Mouse (Mus musculus) left cerebral cortex, adult 9 months (tissue): ENCODE data around the gene S100a16.

Source experiments
- DNase-seq, 2 experiments: peaks; one replicate each; pipeline ENCODE4 v3.0.0; 2022; ENCODE audit warnings: low spot score in 2 of 2

S100a16 gene

GRCm38 (mm10) chr3:90537141-90537904, at the start of gene S100a16:
S100a16 (plus strand) TSS chr3:90537254.
- no peak for DNase-seq

GRCm38 (mm10) chr3:90488576-90488975, 48.5 kb upstream of the S100a16 start:
- DNase-seq: no peak

- peak; percentile 87 to 97 for DNase-seq
These were observed 46.3 kb upstream of the S100a16 start, which contains the start of gene Snapin for GRCm38 (mm10) chr3:90490696-90491256. Snapin (minus strand) TSS chr3:90491033.

- DNase-seq: no peak
These were observed 45.7 kb upstream of the S100a16 start for GRCm38 (mm10) chr3:90491350-90491749.

- DNase-seq: no peak
These were observed 43.1 kb upstream of the S100a16 start for GRCm38 (mm10) chr3:90493831-90494540.

- no peak for DNase-seq
These were observed 41.1 kb upstream of the S100a16 start for GRCm38 (mm10) chr3:90495850-90496525.

- DNase-seq: no peak
These were observed 39.5 kb upstream of the S100a16 start for GRCm38 (mm10) chr3:90497597-90497996.

GRCm38 (mm10) chr3:90503444-90503843, 33.6 kb upstream of the S100a16 start:
- no peak for DNase-seq

GRCm38 (mm10) chr3:90505216-90505615, 31.8 kb upstream of the S100a16 start:
- no peak for DNase-seq

GRCm38 (mm10) chr3:90506362-90506761, 30.7 kb upstream of the S100a16 start:
- no peak for DNase-seq

- DNase-seq: no peak
These were observed 28.6 kb upstream of the S100a16 start for GRCm38 (mm10) chr3:90508287-90508949.

GRCm38 (mm10) chr3:90508950-90509746, 27.9 kb upstream of the S100a16 start, which contains the start of gene Chtop:
Chtop (minus strand) TSS chr3:90509498.
- DNase-seq: peak; percentile 95 to 99

- DNase-seq: no peak
These were observed 27.3 kb upstream of the S100a16 start for GRCm38 (mm10) chr3:90509747-90510123.

GRCm38 (mm10) chr3:90512276-90512675, 24.8 kb upstream of the S100a16 start:
- no peak for DNase-seq

- no peak for DNase-seq
These were observed 24.0 kb upstream of the S100a16 start for GRCm38 (mm10) chr3:90512948-90513642.

GRCm38 (mm10) chr3:90513796-90514590, 23.1 kb upstream of the S100a16 start, which contains the start of the genes S100a1 and S100a13:
S100a1 (minus strand) TSS chr3:90514392.
S100a13 (plus strand) TSS chr3:90514435.
- DNase-seq: peak in 1 of 2 experiments; percentile 63

- no peak for DNase-seq
These were observed 22.4 kb upstream of the S100a16 start for GRCm38 (mm10) chr3:90514691-90515090.

GRCm38 (mm10) chr3:90515242-90515641, 21.8 kb upstream of the S100a16 start:
- no peak for DNase-seq

GRCm38 (mm10) chr3:90515789-90516188, 21.3 kb upstream of the S100a16 start:
- no peak for DNase-seq
